Mouse (Mus musculus) embryonic fibroblast, embryonic 13.5 days (primary cell): ENCODE results near the gene Serbp1.

ENCODE experiments used
- CTCF ChIP-seq: IDR thresholded peaks from 2 replicates; pipeline ENCODE4 v1.5.1; 2011; ENCODE audit warnings: mild to moderate bottlenecking, control low read depth, low read length, moderate library complexity, borderline replicate concordance; ENCODE audit not compliant: insufficient read depth
- POLR2A ChIP-seq: IDR thresholded peaks from 2 replicates; pipeline ENCODE4 v1.6.1; 2011; ENCODE audit warnings: low read depth, mild to moderate bottlenecking, control low read depth, low read length, moderate library complexity

GRCm38 (mm10) chr6:67223082-67223481 is 14.9 kb upstream of the Serbp1 start:
- TF ChIP-seq POLR2A (no peak), CTCF (no peak)
